Mouse (Mus musculus): ENCODE results near the gene Gm16503.
"Not testable (repeated sequence)": the region's sequence is repeated elsewhere in the genome, so short reads cannot be mapped to it uniquely, and the experiment has no call there.

Gene Gm16503

DNA sequence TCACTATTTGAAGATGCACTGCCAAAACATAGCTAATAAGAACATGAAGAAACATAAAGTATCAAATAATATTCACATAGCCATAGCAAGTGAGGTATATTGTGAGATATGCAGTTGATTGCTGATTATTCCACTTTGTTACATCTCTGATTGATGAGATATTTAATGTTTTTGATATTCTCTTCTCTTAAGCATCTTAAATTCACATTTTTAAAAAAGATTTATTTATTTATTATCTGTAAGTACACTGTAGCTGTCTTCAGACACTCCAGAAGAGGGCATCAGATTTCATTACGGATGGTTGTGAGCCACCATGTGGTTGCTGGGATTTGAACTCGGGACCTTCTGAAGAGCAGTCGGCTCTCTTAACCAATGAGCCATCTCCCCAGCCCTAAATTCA lies at the start of gene Gm16503:
TSS of gene Gm16503 (plus strand) at position 301 of the 400 bp plus-strand sequence.
- DNase-seq (ENCODE audit: low read depth in 1 of 2, low spot score in 2 of 2), result not testable (repeated sequence)

DNA sequence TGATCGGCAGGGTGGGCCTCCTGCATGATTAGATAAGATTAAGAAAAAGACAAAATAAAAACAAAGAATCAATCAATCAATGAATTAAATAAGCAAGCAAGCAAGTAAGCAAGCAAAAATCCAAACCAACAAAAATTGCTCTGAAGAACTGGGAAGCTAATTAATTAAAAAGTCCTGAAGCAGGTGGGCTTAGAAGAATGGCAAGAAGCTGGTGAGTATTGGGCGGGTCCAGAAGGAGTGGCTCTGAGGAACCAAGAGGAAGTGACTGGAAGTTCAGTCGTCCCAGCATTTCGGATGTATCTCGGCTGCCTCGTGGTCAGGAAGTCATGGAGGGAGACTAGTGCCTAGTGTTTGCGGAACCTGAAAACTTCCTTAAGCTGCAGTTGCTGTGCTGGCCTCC lies 47.9 kb upstream of the Gm16503 start, which contains the start of gene Zfp982:
TSS of gene Zfp982 (plus strand) at position 301 of the 400 bp plus-strand sequence.
- DNase-seq (ENCODE audit: low read depth in 1 of 2, low spot score in 2 of 2), result not testable (repeated sequence)

DNA sequence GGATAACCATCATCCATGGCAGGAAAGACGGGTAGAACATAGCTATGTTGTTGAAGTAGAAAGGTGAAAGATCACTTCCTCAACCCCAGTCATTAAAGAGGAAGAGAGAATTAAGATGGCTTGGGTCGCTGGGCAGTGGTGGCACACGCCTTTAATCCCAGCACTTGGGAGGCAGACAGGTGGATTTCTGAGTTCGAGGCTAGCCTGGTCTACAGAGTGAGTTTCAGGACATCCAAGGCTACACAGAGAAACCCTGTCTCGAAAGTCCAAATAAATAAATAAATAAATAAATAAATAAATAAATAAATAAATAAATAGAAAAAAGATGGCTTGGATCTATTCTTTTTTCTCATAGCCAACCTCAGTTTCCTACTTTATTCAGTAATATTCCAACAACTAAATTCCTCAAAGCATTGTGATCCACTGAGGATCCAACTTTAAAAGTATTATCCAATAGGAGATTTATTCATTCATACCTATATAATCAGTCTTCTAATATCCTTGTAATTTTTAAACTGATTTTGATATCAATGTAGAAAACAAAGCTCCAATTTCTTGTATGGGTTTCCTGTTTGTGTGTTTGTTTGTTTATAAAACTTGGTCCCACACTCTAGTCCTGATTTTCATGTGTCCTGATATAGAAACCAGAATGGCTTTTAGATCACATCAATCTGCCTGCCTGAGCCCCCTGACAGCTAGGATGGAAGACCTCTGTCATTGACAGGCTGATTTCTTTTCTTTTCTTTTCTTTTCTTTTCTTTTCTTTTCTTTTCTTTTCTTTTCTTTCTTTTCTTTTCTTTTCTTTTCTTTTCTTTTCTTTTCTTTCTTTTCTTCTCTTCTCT lies 41.0 kb upstream of the Gm16503 start:
- DNase-seq (ENCODE audit: low read depth in 1 of 2, low spot score in 2 of 2), result not testable (repeated sequence)

DNA sequence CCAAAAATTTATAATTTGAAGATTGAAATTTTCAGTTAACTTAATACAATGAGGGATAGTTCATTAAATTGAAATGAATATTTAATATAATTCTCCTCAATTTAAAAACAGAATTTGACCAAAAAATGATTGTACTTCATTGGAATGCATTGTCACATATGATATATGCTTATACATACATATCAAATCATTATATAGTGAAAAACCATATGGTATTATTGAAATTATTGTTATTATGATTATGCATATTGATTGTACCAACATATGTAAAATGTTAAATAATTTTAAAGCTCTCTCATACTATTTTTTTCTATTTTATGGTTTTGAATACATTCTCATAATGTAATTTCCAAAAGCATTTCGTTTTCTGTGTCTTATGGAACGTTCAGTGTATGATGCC lies 30.8 kb upstream of the Gm16503 start:
- DNase-seq (ENCODE audit: low read depth in 1 of 2, low spot score in 2 of 2), result no peak

DNA sequence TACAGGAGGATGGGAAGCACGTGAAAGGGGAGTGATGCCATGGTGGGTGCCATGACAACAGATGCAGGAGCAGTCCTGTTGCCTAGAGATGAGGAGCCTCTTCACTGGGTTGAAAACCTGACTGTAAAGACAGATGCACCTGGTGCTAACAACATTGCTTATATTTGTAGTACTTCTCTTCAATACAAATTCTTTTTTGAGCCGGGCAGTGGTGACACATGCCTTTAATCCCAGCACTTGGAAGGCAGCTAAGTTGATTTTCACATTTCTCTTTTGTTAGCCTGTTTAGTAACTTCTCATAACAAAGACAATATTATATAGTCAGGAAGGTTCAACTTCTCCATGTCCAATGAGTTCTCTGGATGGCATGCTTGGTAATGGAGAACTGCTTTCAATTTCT lies 21.0 kb upstream of the Gm16503 start:
- DNase-seq (ENCODE audit: low read depth in 1 of 2, low spot score in 2 of 2), result no peak

DNA sequence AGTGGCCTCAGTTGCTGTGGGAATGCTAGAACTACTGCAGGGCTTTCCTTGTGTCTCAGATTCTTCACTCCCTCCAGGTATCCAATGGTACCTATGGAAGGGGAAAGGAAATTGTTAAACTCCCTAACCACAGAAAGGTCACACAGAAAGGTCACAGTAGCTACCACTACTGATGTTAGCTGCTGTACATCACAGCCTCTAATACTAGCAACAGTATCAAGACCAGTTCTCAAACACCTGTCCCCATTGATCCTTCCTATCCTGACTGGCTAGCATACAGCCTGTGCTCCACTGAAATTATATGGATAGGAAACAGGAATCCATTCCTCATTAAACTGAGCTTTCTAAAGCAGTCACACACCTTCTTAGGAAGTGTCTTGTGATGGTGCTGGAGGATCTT lies 19.9 kb upstream of the Gm16503 start:
- no peak for DNase-seq (ENCODE audit: low read depth in 1 of 2, low spot score in 2 of 2)

DNA sequence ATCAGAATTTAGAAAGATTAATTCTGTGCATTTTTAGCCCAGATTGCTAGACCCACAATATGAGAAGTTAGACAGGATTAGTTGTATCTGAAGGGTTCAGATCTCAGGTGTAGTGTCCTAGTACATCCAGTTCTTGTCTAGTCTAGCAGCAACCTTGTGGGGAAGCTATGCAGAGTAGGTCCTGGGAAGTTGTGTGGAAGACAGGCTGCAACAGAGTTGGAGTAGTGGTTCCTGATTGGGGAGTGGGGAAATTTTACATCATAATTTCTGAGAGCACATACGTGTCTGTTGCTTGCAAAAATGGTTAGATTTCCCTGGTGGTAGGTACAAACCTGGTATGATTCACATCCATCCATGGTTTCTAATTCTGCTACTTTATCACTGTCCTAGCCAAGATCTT lies 14.9 kb upstream of the Gm16503 start:
- no peak for DNase-seq (ENCODE audit: low read depth in 1 of 2, low spot score in 2 of 2)

DNA sequence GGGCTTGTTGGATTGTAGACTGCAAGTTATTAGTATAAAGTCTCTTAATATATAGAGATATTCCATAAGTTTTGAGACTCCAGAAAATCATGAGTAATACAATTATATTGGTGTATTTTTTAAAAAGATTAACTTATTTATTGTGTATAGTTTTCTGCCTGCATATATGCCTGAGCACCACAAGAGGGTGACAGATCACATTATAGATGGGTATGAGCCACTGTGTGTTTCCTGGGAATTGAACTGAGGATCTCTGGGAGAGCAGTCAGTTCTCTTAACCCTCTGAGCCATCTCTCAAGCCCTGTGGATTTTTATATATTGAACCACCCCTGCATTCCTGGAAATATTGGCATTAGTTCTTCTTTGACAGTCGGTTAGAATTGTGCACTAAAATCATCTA lies 9.7 kb upstream of the Gm16503 start:
- no peak for DNase-seq (ENCODE audit: low read depth in 1 of 2, low spot score in 2 of 2)

DNA sequence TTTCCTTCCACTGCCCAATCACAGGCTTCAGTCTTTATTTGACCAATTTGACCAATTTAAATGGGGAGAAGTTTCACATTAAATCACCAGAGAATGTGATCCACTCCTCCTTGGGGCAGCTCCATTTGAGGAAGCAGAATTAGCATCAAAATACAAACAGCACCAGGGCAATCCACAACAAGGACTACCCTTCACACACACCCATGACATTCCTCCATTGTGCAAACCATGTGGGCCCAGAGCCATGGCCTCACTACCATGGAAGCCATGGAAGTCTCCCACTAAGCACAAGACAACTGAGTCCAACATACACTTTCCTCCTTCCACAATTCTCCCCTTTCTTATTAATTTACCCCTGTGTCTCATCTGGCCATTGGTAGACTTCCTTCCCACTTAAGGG lies 4.1 kb upstream of the Gm16503 start:
- not testable (repeated sequence) for DNase-seq (ENCODE audit: low read depth in 1 of 2, low spot score in 2 of 2)

DNA sequence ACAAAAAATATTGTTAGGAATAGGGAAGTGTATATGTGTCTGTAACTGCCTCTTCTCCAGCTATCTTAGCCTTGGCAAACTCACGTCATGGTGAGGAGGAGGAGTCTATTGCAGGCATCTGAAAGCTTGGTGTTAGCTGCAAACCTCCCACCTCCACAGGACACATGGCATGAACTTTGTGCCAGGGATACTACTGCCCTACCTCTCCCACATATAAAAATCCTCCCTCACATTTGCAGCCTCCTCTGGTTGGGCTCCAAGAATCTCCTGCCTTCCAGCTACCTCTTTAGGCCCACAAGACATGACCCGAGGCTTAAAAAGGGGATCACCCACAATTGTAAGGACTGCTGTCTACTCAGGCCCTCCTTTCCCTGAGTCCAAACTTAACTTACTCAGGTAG lies 2.3 kb upstream of the Gm16503 start:
- no peak for DNase-seq (ENCODE audit: low read depth in 1 of 2, low spot score in 2 of 2)

DNA sequence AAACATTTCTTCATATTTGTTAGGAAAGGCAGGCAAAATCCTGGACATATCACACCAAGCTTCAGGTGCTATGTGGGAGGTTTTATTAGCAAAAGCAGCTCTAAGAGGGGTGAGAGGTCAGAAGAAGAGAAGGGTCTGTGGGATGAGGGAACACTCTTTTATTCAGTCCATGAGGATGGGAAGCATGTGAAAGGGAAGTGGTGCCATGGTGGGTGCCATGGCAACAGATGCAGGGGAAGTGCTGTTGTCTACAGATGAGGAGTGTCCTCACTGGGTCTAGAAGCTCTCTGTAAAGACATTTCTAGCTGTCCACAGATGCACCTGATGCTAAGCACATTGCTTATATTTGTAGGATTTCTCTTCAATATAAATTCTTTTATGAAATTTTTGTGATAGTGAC lies 1.1 kb downstream of the Gm16503 start:
- DNase-seq (ENCODE audit: low read depth in 1 of 2, low spot score in 2 of 2), result no peak

DNA sequence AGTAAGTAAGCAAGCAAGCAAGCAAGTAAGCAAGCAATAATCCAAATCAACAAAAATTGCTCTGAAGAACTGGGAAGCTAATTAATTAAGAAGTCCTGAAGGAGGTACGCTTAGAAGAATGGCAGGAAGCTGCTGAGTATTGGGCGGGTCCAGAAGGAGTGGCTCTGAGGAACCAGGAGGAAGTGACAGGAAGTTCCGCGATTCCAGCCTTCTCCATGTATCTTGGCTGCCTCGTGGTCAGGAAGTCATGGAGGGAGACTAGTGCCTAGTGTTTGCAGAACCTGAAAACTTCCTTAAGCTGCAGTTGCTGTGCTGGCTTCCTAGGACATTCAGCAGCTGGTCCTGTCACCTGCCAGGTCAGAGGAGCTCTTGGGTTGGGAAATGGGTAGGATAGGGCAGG lies 13.1 kb downstream of the Gm16503 start, which contains the start of gene Zfp985:
TSS of gene Zfp985 (plus strand) at position 207 of the 400 bp plus-strand sequence.
- DNase-seq (ENCODE audit: low read depth in 1 of 2, low spot score in 2 of 2), result not testable (repeated sequence)

DNA sequence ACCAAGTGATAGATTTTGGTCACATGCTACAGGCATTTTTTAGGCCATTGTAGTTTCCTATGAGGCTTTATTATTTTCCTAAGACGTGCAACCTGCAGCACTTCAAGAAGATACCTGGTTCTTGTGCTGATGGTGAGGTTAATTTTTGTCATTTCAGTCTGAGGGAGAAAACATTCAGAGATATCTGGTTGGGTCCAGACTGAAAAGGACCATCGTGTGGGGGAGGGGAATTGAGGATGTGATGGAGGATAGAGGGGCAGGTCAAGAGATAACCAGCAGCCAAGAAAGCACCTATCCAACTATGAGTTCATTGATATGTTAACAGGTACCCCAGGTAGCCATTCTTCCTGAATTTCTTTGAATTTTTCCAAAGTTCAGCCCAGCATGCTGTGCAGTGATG lies 14.3 kb downstream of the Gm16503 start:
- DNase-seq (ENCODE audit: low read depth in 1 of 2, low spot score in 2 of 2), result not testable (repeated sequence)

DNA sequence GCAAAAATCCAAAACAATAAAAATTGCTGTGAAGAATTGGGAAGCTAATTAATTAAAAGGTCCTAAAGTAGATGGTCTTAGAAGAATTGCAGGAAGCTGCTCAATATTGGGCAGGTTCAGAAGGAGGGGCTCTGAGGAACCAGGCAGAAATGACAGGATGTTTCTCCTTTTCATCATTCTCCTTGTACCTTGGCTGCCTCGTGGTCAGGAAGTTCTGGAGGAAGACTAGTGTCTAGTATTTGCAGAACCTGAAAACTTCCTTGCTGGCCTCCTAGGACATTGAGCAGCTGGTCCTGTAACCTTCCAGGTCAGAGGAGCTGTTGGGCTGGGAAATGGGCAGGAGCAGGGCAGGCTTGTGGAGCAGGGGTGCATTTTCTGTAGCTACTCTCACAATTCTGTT lies 16.9 kb downstream of the Gm16503 start:
- DNase-seq (ENCODE audit: low read depth in 1 of 2, low spot score in 2 of 2), result not testable (repeated sequence)

DNA sequence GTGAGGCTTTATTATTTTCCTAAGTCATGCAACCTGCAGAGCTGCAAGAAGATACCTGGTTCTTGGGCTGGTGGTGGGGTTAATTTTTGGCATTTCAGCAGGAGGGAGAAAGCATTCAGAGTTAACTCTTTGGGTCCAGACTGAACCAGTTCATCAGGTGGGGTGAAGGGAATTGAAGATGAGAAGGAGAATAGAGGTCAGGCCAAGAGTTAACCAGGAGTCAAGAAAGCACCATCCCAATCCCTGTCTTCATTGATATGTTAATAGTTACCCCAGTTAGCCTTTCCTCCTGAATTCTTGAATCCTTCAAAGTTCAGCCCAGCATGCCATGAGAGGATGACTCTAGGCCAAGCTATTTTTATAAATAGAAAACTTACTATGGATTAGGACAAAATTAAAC lies 18.0 kb downstream of the Gm16503 start:
- not testable (repeated sequence) for DNase-seq (ENCODE audit: low read depth in 1 of 2, low spot score in 2 of 2)

DNA sequence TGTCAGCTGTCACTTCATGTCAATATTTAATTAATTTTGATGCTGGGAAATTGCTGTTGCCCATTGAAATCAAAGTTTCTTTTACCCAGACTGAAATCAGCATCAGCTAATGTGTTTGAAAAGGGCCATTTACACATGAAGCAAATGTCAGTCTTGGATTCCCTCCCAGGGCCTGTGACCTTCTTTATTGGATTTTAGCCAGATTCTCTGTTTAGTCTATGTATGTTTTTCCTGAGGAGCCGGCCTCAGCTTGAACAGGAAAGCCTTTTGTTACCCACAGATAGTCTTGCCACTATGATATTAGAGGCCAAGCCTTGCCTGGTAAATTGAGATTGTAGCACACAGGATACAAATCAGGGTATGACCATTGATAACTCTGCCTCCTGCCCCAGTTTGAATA lies 19.1 kb downstream of the Gm16503 start:
- DNase-seq (ENCODE audit: low read depth in 1 of 2, low spot score in 2 of 2), result not testable (repeated sequence)

DNA sequence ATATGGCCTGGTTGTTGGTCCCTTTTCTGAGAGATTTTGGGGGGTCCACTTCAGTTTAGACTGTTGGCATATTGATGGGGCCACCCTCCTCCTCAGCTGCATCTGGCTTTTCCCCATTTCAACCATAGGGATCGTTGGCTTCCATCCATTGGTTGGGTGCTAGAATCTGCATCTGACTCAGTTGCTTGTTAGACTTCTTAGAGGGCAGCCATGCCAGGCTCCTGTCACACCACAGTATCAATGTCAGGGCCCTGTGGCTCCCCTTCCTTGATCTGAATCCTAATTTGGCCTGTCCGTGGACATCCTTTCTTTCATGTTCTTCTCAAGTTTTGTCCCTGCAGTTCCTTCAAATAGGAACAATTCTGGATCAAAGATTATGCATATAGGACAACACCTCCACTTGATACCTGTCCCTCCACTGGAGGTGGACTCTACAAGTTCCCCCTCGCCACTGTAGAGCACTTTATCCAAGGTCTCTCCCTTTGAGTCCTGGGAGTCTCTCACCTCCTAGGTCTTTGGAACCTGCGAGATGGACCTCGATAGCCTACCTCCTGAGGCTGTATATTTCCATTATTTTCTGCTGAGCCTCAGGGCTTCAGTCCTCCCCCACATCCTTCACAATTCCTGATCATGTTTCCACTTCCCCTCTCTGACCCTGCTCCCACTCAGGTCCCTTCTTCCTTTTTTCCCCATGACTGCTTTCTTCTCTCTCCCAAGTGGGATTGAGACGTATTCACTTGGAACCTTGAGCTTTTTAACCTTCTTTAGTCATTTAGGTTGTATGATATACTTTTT lies 25.6 kb downstream of the Gm16503 start:
- no peak for DNase-seq (ENCODE audit: low read depth in 1 of 2, low spot score in 2 of 2)

DNA sequence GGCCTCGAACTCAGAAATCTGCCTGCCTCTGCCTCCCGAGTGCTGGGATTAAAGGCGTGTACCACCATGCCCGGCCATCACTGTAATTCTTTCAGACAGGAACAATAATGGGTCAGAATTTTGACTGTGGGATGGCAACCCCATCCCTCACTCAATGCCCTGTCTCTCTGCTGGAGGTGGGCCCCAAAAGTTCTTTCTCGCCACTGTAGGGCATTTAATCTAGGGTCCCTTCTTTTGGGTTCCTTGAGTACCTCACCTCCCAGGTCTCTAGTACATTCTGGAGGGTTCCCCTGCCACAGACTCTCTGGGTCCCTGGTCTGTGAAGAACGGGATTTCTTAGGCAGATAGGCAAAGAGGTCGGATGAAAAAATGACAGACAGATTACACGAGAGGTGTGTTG lies 31.1 kb downstream of the Gm16503 start:
- not testable (repeated sequence) for DNase-seq (ENCODE audit: low read depth in 1 of 2, low spot score in 2 of 2)

DNA sequence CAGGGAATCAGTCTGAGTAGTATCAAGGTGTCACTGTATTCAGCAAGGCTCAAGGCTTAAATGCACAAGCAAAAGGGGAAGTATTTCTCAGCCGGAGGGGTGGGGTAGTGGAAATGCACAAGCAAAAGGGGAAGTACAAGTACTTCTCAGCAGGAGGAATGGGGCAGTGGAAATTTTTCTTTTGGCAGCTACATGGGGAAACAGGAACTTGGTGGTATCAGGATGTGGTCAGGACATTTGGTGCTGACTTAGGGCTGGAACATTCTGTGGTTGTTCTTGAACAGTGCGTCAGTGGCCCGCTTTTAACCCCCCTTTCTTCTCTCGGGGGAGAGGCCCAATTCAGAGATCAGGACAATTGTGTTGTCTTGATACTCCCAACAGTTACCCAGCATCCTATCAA lies 39.4 kb downstream of the Gm16503 start:
- not testable (repeated sequence) for DNase-seq (ENCODE audit: low read depth in 1 of 2, low spot score in 2 of 2)

DNA sequence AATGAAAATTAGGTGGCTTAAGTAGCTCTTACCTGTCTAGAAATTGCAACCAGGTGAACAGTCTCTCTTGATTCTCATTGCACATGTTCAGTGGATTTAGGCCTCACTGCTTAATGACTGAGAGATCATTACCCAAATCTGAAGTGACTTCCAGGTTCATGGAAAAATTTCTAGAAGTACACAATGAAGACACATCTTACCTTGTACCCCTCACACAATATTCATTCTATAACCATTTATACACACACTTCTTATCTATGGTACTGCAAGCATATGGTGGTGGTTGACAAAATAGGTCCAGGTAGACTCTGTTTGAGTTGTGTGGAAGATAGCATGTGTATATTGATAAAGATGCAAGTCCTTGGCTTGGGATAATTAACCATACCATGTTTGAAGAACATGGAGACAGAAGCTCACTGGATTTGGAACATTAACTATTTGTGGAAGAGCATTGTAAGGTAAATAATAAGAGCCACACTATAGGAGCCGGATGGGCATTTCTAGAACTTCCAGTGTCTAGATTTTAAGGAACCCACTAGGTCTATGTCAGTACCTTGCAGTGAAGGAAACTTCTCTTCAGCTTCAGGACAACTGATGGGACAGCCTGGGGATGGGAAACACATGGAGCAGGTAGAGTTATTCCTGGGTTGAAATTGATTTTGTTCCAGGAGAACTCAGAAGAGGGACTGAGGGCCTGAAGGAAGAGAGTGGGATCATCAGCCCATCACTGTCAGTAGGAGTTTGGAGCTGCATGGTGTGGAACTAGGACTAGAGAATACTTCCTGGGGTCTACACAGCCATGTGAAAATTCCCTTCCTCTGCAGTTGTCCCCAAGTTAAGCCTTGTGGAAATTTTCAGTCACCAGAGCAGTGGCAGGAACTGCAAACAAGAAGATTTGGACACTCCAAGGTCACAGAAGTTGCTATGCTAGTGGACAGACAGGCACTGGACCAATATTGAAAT lies 46.8 kb downstream of the Gm16503 start:
- no peak for DNase-seq (ENCODE audit: low read depth in 1 of 2, low spot score in 2 of 2)

Measured in monocyte, adult 2 months (primary cell).